Mouse (Mus musculus): ENCODE measurements at regions not wholly inside any gene's neighbourhood (a gene's known extent, or its start where the extent isn't known, plus 50 kb on each side); places are given as distances from the start of the nearest gene placed in this dataset.

DNA sequence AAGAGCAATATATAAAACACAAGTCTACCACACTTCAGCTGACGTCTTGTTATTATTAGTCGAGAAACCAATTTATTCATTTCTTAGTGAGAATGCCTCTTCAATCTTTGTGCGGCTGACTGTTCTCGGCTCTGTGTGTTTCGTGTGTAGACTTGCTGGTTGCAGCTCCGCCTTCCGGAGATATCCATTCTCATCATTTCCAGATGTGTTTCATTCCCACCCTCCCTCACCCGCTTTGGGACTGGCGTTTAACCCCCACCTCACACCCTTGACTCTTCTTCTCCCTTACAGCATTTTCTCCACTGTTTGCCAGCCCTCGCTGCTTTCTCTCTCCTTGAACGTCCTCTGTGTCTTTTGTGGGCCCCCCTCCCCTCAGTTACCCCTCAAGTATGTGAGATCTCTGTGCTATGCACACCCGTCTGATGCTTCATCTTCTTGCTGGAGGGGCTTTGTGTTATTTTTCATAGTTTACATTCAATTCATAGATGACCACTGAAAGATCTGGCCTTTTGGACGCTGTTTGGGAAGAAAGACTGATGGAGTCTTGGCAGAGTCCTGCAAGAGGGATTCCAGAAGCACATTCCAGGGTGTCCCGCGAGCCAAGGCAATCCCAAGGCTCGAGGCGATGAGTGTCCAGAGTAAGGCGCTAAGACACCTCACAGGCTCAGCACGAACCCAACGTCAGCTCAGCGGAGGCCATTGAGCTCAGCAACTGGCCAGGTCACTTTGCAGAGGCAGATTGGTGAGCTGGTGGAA, 121.9 kb upstream of the Arglu1 start:
- Histone ChIP-seq H3K4me3 (ENCODE audit: low read depth, low read length) (no peak overlapping the region), H3K27ac (ENCODE audit: low read depth) (no peak overlapping the region), H3K4me1 (ENCODE audit: control insufficient read depth, insufficient read depth) (no peaks in the 10 kb centered on the region), H3K36me3 (replicated peaks; ENCODE audit: control insufficient read depth, insufficient read depth, low read length) (no peaks in the 10 kb centered on the region), H3K9ac (replicated peaks; ENCODE audit: low read depth, low read length) (no peak overlapping the region), H3K27me3 (ENCODE audit: control insufficient read depth, insufficient read depth, low read length) (no peaks in the 10 kb centered on the region), H3K9me3 (replicated peaks; ENCODE audit: control insufficient read depth, low read length) (no peaks in the 10 kb centered on the region), H3K4me2 (ENCODE audit: low read depth, low read length) (no peak overlapping the region)
- WGBS = 75% methylated on average over 21 of the region's 21 CpGs
- TF ChIP-seq EP300 (IDR thresholded peaks at IDR 0.05; ENCODE audit: low read depth) = no peak
- no peak for TF ChIP-seq CTCF (IDR thresholded peaks at IDR 0.05; ENCODE audit: low read depth)
- DNase-seq (ENCODE audit: low spot score) (no peak), ATAC-seq (ENCODE audit: insufficient read depth, low read depth) (no peak)

DNA sequence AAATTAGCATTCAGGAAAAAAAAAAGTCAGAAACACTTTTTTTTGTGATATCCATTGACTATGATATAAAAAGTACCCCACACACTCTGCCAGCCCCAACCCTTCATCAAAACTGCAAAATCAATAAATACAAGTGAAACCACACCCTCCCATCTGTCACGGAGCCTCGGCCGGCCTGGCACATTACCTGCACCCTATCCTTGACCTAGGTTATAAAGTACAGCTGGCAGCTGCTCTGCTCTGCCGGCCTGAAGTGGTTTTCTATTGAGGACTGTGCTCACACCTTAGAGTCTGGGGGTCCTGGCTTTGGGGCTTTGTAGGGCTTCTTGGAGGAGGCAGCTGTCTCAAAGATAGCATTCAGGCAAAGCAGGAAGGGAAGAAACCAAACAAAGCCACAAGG, 120.6 kb upstream of the Arglu1 start:
- H3K4me1 ChIP-seq (ENCODE audit: control insufficient read depth, insufficient read depth) = no peaks in the 10 kb centered on the region
- no peak overlapping the region for H3K9ac ChIP-seq (replicated peaks; ENCODE audit: low read depth, low read length)
- ATAC-seq (ENCODE audit: insufficient read depth, low read depth) (no peak), DNase-seq (ENCODE audit: low spot score) (no peak)
- H3K4me3 ChIP-seq (ENCODE audit: low read depth, low read length) = no peak overlapping the region
- no peak overlapping the region for H3K27ac ChIP-seq (ENCODE audit: low read depth)
- H3K9me3 ChIP-seq (replicated peaks; ENCODE audit: control insufficient read depth, low read length) = no peaks in the 10 kb centered on the region
- WGBS = 75% methylated on average over 4 of the region's 4 CpGs
- H3K36me3 ChIP-seq (replicated peaks; ENCODE audit: control insufficient read depth, insufficient read depth, low read length) = no peaks in the 10 kb centered on the region
- no peaks in the 10 kb centered on the region for H3K27me3 ChIP-seq (ENCODE audit: control insufficient read depth, insufficient read depth, low read length)
- TF ChIP-seq EP300 (IDR thresholded peaks at IDR 0.05; ENCODE audit: low read depth) = no peak
- TF ChIP-seq CTCF (IDR thresholded peaks at IDR 0.05; ENCODE audit: low read depth) = no peak
- H3K4me2 ChIP-seq (ENCODE audit: low read depth, low read length) = no peak overlapping the region

GRCm38 (mm10) chr8:8809835-8810439, 119.6 kb upstream of the Arglu1 start:
- no peak for TF ChIP-seq EP300 (IDR thresholded peaks at IDR 0.05; ENCODE audit: low read depth)
- TF ChIP-seq CTCF (IDR thresholded peaks at IDR 0.05; ENCODE audit: low read depth) = no peak
- WGBS = 77% methylated on average over 9 of the region's 9 CpGs
- H3K36me3 ChIP-seq (replicated peaks; ENCODE audit: control insufficient read depth, insufficient read depth, low read length) = no peaks in the 10 kb centered on the region
- H3K9me3 ChIP-seq (replicated peaks; ENCODE audit: control insufficient read depth, low read length) = no peaks in the 10 kb centered on the region
- no peaks in the 10 kb centered on the region for H3K27me3 ChIP-seq (ENCODE audit: control insufficient read depth, insufficient read depth, low read length)
- ATAC-seq (ENCODE audit: insufficient read depth, low read depth) = no peak
- no peaks in the 10 kb centered on the region for H3K4me1 ChIP-seq (ENCODE audit: control insufficient read depth, insufficient read depth)
- H3K4me2 ChIP-seq (ENCODE audit: low read depth, low read length) = no peak overlapping the region
- H3K9ac ChIP-seq (replicated peaks; ENCODE audit: low read depth, low read length) = no peak overlapping the region
- DNase-seq (ENCODE audit: low spot score) = no peak
- H3K27ac ChIP-seq (ENCODE audit: low read depth) = no peak overlapping the region
- H3K4me3 ChIP-seq (ENCODE audit: low read depth, low read length) = no peak overlapping the region

- H3K4me2 ChIP-seq (ENCODE audit: low read depth, low read length) = no peak overlapping the region
- no peak overlapping the region for H3K4me3 ChIP-seq (ENCODE audit: low read depth, low read length)
- DNase-seq (ENCODE audit: low spot score) (no peak), ATAC-seq (ENCODE audit: insufficient read depth, low read depth) (no peak)
- 64% methylated on average over 8 of the region's 8 CpGs for WGBS
- no peak overlapping the region for H3K9ac ChIP-seq (replicated peaks; ENCODE audit: low read depth, low read length)
- H3K36me3 ChIP-seq (replicated peaks; ENCODE audit: control insufficient read depth, insufficient read depth, low read length) = no peaks in the 10 kb centered on the region
- H3K9me3 ChIP-seq (replicated peaks; ENCODE audit: control insufficient read depth, low read length) = no peaks in the 10 kb centered on the region
- no peak overlapping the region for H3K27ac ChIP-seq (ENCODE audit: low read depth)
- no peaks in the 10 kb centered on the region for H3K27me3 ChIP-seq (ENCODE audit: control insufficient read depth, insufficient read depth, low read length)
- no peaks in the 10 kb centered on the region for H3K4me1 ChIP-seq (ENCODE audit: control insufficient read depth, insufficient read depth)
- no peak for TF ChIP-seq EP300 (IDR thresholded peaks at IDR 0.05; ENCODE audit: low read depth)
- TF ChIP-seq CTCF (IDR thresholded peaks at IDR 0.05; ENCODE audit: low read depth) = no peak
Observed at GRCm38 (mm10) chr8:8809349-8809748, 119.0 kb upstream of the Arglu1 start.

- 61% methylated on average over 6 of the region's 6 CpGs for WGBS
- H3K4me3 ChIP-seq (ENCODE audit: low read depth, low read length) = no peak overlapping the region
Observed at GRCm38 (mm10) chr8:8802761-8803340, 112.5 kb upstream of the Arglu1 start.

More at GRCm38 (mm10) chr8:8802761-8803340, 112.5 kb upstream of the Arglu1 start:
- Histone ChIP-seq H3K27ac (ENCODE audit: low read depth) (no peak overlapping the region), H3K36me3 (replicated peaks; ENCODE audit: control insufficient read depth, insufficient read depth, low read length) (no peaks in the 10 kb centered on the region), H3K9ac (replicated peaks; ENCODE audit: low read depth, low read length) (no peak overlapping the region), H3K9me3 (replicated peaks; ENCODE audit: control insufficient read depth, low read length) (no peaks in the 10 kb centered on the region), H3K27me3 (ENCODE audit: control insufficient read depth, insufficient read depth, low read length) (no peaks in the 10 kb centered on the region), H3K4me2 (ENCODE audit: low read depth, low read length) (no peak overlapping the region), H3K4me1 (ENCODE audit: control insufficient read depth, insufficient read depth) (no peaks in the 10 kb centered on the region)
- ATAC-seq (ENCODE audit: insufficient read depth, low read depth) (no peak), DNase-seq (ENCODE audit: low spot score) (no peak)
- TF ChIP-seq CTCF (IDR thresholded peaks at IDR 0.05; ENCODE audit: low read depth) (no peak), EP300 (IDR thresholded peaks at IDR 0.05; ENCODE audit: low read depth) (no peak)
